Mouse (Mus musculus) lung, postnatal 4 days (tissue): ENCODE measurements around the gene Wnt9a.
"Not testable (repeated sequence)": the region's sequence is repeated elsewhere in the genome, so short reads cannot be mapped to it uniquely, and the experiment has no call there.

ENCODE experiments used
- DNase-seq, 2 experiments: peaks; one replicate each; pipeline ENCODE4 v3.0.0; 2021

Wnt9a gene

DNA sequence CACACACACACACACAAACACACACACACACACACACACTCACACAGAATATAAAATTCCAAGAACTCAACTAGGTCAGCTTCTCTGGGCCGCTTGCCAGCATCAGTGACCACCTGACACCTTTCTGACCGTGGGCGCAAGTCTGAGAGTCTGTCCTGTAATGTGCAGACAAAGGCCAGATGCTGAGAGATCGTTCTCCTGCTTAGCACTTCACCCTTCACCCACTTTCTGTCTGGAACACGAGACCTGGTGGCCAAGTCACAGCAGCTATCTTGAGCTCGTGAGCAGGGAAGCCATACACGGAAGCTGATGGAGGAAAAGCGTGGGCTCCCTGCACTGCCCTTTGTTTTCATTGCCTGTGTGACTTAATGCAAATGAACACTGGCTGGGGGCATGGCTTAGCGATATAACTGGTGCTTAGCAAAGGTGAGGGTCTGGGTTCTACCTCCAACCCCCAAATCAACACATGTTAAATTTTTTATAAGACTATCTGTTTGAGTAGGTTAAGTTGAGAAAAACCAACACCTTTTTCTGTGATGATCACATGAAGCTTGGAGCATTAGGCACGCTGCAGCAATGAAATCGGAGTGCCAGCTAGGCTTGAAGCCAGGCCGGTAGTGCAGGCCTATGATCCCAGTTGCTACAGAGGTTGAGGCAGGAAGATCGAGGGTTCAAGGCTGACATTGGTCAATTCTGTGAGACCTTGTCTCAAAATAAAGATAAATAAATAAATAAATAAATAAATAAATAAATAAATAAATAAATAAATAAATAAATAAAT lies 31.4 kb downstream of the Wnt9a start:
- DNase-seq, result peak; percentile 39 to 55

DNA sequence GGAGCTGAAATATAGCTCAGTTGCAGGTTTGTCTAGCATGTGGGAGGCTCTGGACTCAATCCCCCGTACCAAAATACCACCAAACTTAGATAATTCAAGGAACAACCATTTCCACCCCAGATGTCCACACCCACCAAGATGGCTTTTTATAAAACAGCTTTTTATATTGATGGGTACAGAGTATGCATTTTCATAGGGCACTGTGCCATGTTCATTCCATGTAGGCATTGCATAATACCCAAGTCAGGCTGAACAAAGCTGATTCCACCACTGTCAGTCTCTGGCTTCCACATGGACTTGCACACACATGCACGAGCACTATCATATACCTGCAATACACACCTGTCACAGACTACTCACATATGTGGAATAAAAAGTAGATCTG lies 32.0 kb downstream of the Wnt9a start:
- DNase-seq, result no peak

DNA sequence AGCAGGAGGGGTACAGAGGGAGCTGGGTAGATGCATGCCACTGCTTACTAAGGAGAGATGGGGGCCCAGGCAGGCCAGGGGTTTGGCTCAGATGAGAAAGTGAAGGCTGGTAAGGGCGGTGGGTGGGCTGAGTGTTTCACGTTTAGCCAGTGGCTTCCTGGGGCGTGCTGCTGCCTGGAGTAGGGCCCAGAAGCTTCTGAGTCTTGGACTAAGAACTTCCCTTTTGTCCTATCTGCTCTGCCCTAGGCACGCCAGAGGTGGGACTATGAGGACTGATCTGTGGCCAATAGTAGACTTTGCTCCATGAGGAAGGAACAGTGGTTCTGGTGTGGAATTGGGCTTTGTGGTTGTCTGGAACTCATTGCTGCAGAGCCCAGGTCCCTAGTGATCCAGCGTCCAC lies 36.2 kb downstream of the Wnt9a start:
- DNase-seq, result no peak

DNA sequence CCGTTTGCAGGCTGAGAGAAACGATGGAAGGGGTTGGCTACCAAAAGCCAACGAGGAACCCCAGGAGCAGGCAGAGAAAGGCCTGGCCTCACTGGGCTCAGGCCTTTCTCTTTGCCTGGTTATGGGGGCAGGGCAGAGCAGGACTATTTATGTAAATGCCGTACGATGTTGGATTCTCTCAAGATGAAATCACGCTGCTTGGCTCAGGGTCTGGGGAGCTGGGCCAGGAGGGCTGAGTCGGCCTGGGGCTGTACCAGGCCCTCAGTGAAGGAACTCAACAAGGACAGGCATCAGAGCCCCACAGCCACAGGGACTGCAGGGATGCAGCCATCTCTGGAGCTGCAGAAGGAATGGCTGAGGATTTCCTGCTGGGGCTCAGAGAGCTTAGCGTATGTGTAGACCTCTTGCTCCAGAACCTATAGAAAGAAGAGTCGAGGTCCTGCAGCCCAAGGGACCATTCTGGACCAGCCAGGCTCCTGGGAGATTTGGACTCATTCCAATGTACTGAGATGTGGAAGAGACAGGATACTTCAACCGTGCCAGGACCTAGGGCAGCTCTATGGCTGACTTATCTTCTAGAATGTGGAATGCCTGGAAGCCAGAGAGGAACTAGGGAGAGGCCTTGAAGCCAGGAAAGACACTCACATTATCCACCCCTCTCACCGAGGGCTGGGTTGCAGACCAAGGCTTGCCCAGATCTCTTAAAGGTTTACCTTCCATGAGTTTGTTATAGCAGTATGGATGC lies 39.6 kb downstream of the Wnt9a start:
- DNase-seq, result peak; percentile 65 to 85

DNA sequence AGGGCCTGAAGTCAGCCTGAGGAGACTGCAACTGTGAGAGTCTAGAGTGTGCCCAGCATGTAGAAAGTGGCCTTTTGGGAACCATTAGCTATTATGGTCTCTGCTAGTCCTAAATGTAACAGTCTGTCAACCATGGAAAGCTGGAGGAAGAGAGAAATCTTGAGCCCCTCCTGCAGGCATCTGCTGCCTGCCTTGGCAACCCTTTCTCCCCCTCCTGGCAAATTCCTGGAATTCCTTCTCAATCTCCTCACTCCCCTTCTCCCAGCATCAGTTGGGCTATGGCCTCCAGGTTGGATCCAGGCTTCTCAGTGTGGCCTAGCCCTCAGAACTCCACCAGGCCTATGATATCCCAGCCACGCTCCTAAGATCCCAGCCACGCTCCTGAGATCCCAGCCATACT lies 43.6 kb downstream of the Wnt9a start:
- no peak for DNase-seq

DNA sequence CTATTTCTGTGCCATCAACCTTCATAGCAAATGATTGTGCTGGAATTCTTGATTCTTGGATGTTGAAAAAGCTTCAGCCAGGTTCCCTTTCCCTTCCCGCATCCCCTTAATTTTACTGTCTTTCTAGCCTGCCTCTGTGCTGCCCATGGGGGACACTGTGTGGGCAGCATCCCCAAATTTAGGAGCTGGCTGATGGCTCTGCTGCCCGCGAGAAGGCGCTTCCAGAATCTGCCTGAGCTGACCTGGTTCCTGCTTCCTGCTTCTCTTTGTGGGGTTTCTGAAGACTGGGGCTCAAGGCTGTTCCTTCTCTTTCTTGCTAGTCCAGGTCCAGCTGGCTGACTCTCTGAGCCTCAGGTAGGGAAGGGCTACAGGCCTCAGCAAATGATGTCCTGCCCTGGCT lies 48.1 kb downstream of the Wnt9a start:
- no peak for DNase-seq

DNA sequence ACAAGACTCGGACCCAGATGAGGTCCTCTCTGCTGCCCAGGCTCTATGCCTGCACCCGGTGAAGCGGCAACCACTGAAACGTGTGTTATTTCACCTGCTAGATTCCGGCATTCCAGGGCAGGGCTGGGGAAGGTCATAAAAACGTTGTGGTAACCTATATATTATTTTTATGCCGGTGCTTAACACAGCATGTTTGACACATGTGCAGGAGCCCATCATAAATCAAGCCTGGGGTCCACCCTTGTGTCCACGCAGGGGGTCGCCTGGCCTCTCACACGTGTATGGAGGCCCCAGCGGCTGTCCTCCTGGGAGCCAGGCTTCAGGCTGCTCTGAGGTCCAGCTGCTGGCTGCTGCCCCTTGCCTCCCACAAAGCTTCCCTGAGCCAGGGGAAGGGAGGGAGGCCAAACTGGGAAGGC lies 50.2 kb downstream of the Wnt9a start:
- DNase-seq, result peak in 1 of 2 experiments; percentile 44

DNA sequence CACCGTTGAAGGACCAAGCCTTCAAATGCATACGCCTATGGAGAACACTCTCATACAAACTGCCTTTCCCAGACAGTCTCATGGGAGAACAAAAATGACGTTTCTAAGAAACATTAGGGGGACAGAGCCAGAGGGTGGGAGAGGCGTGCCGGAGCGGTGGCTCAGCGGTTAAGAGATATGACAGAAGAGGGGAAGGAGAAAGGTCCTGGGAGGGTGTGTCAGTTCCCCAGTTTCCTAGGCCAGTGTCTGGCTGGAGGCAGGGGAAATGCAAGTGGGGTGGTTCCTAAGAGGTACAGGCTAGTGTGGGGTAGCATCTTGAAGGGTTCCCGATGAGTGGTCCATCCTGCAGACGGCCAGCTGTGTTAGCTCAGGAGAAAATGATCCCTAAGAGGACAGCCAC lies 54.6 kb downstream of the Wnt9a start:
- DNase-seq, result no peak

DNA sequence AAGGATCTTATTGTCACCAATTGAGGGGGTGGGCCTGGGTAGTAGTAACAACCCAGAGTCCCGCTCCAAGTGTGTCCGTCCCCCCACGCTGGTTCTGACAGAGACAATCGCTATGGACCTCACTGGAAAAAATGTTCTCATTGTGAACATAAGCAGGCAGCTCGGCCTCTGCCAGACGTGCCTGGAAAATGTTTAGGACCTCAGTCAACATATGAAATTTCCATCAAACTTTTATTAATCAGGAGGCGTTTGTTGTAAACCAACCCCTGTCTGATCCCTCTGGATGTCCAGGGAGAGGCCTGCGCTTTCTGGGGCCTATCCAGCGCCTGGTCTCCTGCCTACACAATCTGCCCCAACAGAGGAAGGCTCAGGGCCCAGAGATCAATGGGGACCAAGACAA lies 57.3 kb downstream of the Wnt9a start:
- DNase-seq, result peak in 1 of 2 experiments; percentile 67

DNA sequence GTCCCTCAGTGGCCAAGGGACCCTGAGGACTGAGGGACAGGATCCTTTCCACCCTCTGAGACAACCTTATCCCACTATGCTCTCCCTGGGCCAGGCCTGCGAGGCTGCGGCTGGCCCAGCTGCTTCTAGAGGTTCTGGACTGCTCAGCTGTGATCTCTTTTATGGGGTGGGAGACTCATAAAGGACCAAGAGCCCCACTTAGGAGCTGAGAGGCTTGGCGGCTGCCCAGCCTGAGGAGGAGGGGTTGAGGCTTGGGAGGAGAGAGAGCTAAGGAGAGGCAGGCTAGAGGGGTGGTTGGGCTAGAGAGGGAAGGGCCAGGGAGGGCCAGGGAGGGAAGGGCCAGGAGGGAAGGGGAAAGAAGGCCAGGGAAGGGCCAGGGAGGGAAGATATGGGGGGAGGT lies 57.7 kb downstream of the Wnt9a start:
- peak; percentile 53 to 82 for DNase-seq

DNA sequence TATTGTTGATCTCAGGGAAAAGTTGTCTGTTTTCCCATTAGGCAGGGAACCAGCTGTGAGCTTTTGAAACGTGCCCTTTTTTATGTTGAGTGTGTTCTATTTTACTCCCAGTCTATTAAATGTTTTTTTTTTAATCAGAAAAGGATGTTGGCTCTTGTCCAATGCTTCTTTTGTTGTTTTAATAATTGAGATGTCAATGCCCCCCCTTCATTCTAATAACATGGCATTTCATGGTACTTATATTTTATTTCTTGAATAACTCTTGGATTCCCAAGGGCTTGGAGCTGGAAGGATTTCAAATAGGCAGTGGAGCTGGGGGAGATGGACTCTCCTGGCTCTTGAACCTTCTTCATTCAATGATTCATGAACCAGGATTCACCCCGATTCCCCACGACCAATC lies 59.3 kb downstream of the Wnt9a start:
- no peak for DNase-seq

DNA sequence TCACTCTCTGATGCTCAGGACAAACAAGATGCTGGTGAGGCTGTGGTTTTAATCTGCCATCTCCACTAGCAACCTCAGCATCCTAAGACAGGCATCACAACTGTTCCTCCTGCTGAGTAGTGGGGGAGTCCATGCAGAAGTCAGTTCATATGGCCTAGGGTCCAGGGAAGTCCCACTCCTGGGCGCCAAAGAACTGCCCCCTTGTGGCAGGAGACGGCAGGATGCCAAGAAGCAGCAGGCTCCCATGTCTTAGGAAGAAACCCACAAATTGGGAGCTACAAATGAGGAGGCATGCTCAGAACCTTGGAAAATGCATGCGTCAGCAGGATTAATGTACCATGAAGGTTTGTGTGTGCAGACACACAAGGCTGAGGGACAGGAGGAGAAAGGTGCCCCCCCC lies 59.9 kb downstream of the Wnt9a start:
- peak in 1 of 2 experiments; percentile 35 for DNase-seq

DNA sequence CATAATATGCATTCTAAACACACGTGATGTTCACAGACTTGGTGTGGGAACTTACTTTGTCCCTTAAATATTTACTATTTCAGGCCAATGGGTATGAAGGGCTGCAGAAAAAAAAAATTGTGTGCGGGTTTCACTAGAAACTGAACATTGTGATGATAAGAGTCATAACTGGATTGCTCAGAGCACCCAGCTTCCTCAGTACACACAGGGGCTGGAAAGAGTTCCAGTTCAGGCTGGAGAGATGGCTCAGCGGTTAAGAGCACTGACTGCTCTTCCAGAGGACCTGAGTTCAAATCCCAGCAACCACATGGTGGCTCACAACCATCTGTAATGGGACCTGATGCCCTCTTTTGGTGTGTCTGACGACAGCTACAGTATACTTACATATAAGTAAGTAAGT lies 61.2 kb downstream of the Wnt9a start:
- DNase-seq, result not testable (repeated sequence)

DNA sequence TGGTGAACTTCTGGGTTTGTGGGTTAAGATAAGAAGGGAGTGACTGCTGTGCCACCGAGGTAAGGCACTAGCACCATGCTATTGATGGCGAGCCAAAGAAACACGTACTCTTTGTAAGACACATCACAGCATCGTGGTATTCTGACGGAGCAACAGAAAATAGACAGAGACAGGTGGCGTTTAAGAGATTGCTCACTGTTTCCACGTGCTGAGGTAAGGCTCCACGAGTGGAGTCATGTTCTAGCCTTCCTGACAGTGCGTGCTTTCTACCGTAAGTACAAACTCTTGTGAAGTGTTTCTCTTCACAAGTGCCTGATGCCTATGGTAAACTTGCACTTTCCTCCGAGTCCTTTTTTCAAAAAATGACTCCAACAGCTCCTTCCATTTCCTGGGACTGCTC lies 63.1 kb downstream of the Wnt9a start:
- DNase-seq, result no peak

DNA sequence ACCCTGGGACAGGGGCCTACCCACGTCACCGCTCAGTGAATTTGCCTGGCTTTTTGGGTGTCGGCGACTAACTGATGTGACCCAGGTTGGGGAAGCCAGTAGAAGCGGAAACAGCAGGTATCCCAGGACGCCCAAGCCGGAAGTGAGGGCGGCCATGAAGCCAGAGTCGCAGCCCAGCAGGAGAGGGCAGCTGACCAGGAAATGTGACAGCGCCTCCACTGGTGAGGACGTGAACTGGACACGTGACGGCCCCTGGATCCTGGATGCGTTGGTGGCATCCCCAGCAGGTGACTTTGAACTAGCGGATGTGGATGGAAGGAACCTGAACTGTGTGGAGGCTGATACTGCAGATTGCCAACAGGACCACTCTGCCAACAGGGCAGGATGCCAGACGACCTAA lies 68.7 kb downstream of the Wnt9a start, which contains the start of gene Prss38:
Gene Prss38 (minus strand): TSS at position 183 of the 400 bp plus-strand sequence.
- no peak for DNase-seq

DNA sequence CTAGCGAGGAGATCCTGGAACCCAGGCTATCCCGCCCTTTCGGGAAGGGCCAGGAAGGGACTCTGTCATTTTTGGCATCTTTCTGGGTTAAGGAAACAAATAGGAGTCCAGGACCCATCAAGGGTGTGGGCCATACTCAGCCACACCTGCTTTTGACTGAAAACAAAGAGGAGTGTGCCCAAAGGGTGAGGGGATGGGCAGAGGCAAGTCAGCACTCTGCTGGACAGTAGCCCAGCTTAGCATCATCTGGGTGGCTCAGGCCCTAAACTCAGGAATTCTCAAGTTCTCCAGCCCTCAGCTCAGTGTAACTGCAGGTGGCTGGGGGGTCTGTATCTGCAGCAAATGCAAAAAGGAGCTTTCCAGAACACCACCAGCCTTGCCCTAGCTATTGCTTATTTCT lies 71.3 kb downstream of the Wnt9a start:
- DNase-seq, result no peak

DNA sequence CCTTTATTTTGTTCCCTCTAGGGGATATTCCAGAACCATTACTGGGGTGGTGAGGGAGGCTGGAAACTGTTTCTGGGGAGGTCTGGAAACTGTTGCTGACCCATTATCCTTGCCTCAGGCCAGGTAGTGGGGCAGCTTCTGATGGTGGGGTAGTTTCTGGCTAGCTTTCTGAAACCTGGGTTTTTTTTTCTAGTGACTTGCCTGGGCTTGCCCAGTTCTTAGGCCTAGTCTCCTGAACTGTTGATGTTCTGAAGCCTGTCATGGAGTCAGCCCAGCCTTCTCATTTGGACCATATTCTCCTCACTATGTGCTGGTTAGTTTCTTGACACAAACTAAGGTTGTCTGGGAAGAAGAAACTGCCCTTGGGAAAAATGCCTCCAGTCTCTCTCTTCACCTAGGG lies 72.8 kb downstream of the Wnt9a start:
- DNase-seq, result no peak
